Mouse (Mus musculus) embryonic stem cell, embryonic (primary cell): Measurements from ENCODE around the gene Col6a4.

Experiments
- CTCF ChIA-PET, 4 experiments: fragments of 300-600 bp in 2 of 4; fragments of 350-600 bp in 2 of 4; sonication (Branson Sonifier 250); formaldehyde crosslinking; loops; one replicate each; lab custom pipeline; 2022; ENCODE audit warnings: inconsistent platforms in 2 of 4; lab: Charles Lee
- POLR2A ChIA-PET, 4 experiments: fragments of 300-600 bp in 2 of 4; fragments of 350-600 bp in 2 of 4; sonication (Branson Sonifier 250); formaldehyde crosslinking; loops; one replicate each; lab custom pipeline; 2022; ENCODE audit warnings: antibody characterized with exemption in 4 of 4, inconsistent platforms in 1 of 4; lab: Charles Lee

Gene Col6a4

DNA sequence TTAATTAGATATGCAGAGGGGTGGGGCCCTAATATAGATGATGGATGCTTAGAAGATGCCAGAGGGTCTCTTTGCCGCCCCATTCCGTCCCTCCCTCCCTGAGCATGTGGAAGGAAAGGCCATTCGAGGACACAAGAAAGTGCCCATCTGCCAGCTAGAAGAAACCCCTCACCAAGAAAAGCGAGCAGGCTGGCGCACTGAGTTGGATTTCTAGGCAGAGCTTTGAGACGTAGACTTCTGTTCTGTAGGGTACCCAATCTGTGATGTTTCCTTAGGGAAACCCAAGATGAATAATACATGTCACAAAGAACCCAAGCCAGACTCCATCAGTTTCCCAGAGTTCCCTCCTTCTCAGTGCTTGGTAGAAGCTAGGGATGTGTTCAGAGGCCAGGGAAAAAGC is 107.1 kb downstream of the Col6a4 start:
- ChIA-PET POLR2A (no interaction called here), CTCF (interaction anchor here in 2 of 4 experiments (0.9 to 2.2 kb wide), 2 partner anchors 13 to 296 kb away, joined by 3 to 14 read pairs; no protein-coding TSS in a partner anchor)

DNA sequence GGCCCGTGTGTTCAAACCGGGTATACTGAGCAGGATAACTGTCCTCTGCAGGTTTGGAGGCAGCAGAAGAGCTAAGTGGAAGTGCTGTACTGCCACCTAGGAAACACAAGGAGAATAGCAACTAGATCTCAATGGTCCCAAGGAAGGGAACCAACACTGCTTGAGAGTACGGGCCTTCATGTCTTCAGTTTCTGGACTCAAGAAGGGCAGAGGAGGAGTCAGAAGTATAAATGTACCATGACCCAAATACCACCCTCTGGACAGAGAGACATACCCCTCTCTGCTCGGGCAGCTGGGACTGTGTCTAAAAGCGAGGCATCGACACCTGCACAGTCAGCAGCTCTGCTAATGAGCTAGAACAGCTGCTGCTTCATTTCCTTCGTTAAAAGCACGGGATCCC is 108.5 kb downstream of the Col6a4 start:
- CTCF ChIA-PET: interaction anchor here in 3 of 4 experiments (0.6 to 2.2 kb wide), 9 partner anchors 16 to 1399 kb away, joined by 3 to 16 read pairs (median 3); no protein-coding TSS in a partner anchor
- POLR2A ChIA-PET: no interaction called here

DNA sequence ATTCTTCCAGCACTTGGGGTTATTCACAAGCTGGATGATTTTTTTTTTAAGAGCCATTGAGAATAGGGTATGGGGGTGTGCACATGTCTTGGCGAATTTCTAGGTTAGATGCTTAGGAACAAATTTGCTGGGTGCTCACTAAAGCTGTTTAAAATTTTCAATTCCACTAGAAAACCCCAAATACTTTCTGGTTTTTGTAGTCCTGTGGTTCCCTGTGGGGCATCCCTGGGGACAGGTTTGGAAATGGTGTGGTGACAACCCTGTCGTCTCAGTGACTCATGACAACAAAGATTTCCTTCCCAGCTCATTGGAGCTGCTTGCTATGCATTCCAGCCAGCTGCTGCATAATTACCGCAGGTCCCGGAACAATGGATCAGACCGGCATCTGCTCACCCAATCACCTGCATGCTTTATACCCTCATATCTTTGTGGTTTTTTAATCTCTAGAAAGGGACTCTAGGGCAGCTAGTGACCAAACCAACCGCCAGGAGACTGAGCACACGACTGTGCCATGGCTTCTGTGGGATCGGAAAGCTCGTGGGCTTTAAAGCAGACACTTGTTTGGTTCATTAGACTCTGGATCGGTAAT is 111.6 kb downstream of the Col6a4 start:
- ChIA-PET CTCF (interaction anchor here in 2 of 4 experiments (0.6 to 1.5 kb wide), 4 partner anchors 11 to 333 kb away, joined by 3 to 6 read pairs (median 3); no protein-coding TSS in a partner anchor), POLR2A (interaction anchor here in 2 of 4 experiments (0.6 to 1.3 kb wide), 4 partner anchors 15 to 227 kb away, joined by 3 to 5 read pairs (median 4); no protein-coding TSS in a partner anchor)

DNA sequence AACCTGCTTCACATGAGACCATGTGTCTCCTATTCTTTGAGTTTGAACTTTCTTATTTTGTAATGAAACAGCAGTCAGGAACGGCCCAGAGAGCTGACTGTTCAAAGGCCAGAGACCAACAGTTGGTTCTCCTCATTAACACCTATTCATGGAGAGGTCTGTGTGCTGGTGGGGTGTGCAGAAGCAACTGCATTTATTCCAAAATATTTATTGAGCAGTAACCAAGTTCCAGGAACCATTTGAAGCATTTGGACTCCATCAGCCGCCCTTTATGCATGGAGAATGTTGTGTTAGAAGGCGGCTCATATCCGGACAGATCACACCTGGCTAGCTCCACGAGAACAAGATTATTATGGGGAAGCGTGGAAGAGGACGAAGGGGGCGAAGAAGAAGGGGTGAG is 118.1 kb downstream of the Col6a4 start:
- ChIA-PET POLR2A (interaction anchor here in 2 of 4 experiments (0.6 kb wide), 2 partner anchors 10 to 791 kb away, joined by 6 read pairs; no protein-coding TSS in a partner anchor), CTCF (no interaction called here)

DNA sequence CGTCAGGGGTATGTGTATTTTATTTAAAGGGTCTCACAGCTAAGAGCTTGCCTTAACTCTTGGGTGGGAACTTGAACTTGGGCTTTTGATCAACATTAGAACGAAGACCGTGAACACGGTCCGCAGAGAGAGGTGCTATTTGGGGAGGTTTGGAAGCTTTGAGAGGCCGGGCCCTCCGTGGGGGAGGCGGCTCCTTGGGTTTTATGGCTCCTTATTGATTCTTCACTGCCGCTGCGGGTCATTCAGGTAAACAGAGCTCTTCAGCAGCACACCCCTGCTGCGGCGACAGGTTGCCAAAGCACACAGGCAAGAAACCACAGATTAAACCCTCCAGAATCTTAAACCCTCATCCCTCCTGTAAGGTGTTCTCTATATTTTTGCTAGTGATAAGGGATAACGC is 119.7 kb downstream of the Col6a4 start:
- CTCF ChIA-PET: interaction anchor here in 1 of 4 experiments (1.2 kb wide), 1 partner anchor 136 kb away, joined by 4 read pairs; no protein-coding TSS in a partner anchor

DNA sequence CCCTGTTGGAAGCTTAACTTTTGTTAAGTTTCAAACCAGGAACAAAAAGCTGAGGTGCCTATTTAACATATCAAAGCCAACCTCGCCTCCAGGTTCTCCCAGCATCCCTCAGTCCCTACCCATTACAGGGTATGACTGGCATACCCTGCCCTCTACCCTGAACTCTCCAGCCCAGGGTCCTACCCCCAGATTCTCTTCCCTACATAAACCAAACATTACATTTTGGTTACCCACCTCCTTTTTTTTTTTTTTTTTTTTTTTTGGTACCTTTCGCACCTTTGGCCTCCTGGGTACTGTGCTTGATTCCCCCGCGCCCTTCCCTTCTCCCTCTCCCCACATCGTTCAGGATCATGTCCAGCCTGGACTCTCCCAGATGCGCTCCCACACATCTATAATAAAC is 120.3 kb downstream of the Col6a4 start:
- POLR2A ChIA-PET: interaction anchor here in 2 of 4 experiments (1.6 to 2.0 kb wide), 2 partner anchors 8 to 482 kb away, joined by 4 to 8 read pairs; no protein-coding TSS in a partner anchor
- CTCF ChIA-PET: interaction anchor here in 2 of 4 experiments (0.6 to 1.3 kb wide), 2 partner anchors 14 to 1492 kb away, joined by 3 read pairs; no protein-coding TSS in a partner anchor

More for the DNA sequence above, 119.7 kb downstream of the Col6a4 start:
- POLR2A ChIA-PET: interaction anchor here in 3 of 4 experiments (0.6 to 2.0 kb wide), 4 partner anchors 9 to 482 kb away, joined by 3 to 8 read pairs (median 4); no protein-coding TSS in a partner anchor

DNA sequence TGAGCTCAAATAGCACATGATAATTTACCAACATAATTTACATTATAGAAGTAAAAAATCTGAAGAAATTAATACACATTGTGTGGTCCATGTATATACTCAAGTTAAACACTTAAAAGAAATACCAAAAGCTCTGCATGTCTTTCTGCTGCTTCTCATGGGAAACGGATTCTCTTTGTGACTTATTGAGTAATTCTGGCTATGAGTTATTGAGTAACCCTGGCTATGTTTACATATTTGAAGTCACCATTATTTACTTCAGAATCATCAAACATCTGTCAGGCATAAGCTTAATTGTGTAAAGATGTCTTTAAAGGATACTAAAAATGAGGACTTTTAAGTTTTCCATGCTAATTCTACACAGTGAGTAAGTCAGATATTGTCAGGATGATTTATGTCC is 122.8 kb downstream of the Col6a4 start:
- POLR2A ChIA-PET: interaction anchor here in 1 of 4 experiments (1.7 kb wide), 1 partner anchor 95 kb away, joined by 3 read pairs; no protein-coding TSS in a partner anchor

DNA sequence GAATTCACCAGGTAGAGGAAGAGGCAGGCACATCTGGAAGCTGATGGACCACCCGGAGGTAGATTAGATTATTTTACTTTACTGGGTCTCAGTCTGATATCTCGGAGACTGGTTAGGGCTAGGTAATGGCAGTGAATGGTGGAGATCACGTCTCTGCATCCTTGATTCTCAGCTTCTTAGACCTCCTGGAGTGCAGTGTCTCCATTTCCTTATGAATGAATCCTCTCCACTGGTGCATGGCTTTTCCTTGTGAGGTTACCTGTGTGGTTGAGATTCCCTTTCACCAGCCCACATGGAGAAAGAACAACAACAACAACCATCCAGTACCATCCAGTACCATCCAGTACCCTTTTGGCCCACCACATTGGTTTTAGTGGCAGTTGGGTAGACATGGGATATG is 124.6 kb downstream of the Col6a4 start:
- POLR2A ChIA-PET: interaction anchor here in 1 of 4 experiments (1.0 to 1.2 kb wide), 2 partner anchors 87 to 94 kb away, joined by 3 read pairs; no protein-coding TSS in a partner anchor
- CTCF ChIA-PET: interaction anchor here in 1 of 4 experiments (0.7 kb wide), 1 partner anchor 52 kb away, joined by 3 read pairs; no protein-coding TSS in a partner anchor

More for the DNA sequence above, 122.8 kb downstream of the Col6a4 start:
- CTCF ChIA-PET: interaction anchor here in 1 of 4 experiments (0.6 kb wide), 1 partner anchor 11 kb away, joined by 6 read pairs; no protein-coding TSS in a partner anchor

DNA sequence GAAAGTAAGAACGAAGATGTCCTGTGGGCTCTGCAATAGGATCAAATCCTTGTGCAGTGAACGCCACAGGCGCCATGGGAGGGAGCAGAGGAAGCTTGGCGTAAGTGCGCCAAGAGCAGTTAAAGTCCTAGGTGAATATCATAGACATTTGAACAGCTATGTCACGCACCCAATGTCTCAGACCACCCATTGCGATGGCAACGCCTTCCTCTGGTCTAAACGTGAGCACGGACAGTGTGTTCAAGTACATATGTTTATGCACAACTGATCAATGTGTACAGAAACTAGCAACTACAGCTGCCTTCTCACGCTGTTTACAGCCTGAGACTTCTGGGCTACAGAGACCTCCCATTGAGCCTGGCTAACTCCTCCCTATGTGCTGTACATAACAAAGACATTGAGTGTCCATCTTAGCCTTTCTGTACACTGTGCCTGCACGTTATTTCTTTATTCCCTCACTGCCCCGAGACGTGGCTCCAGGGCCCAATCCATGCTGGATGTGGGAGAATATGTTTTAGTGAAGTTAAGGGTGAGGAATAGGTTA is 125.2 kb downstream of the Col6a4 start:
- POLR2A ChIA-PET: interaction anchor here in 3 of 4 experiments (0.5 to 1.5 kb wide), 3 partner anchors 11 to 94 kb away, joined by 3 to 4 read pairs (median 4); partner anchors contain the start of gene Col6a5 (in 1 of the 3)
- CTCF ChIA-PET: interaction anchor here in 3 of 4 experiments (0.5 to 1.1 kb wide), 3 partner anchors 53 to 354 kb away, joined by 3 to 5 read pairs (median 3); no protein-coding TSS in a partner anchor

DNA sequence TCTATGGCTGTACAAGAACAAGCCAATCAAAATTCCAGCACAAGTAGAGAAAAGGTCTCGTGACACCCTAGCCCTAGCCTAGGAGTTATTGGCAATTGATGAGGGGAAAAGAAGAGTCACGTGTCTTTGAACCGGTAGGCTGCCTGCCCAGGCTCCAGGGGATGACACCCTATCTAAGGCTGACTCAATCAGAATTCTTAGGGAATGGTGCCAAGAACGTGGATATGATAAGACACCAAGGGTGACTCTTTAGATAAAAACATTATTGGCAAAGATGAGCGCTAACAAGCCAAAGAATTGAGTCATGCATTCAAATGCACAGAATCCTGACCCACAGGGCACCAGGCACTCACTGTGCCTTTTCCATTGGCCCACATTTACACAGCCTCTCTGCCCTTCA is 125.7 kb downstream of the Col6a4 start:
- ChIA-PET POLR2A (interaction anchor here in 2 of 4 experiments (0.7 to 1.5 kb wide), 4 partner anchors 9 to 93 kb away, joined by 3 to 4 read pairs (median 3); partner anchors contain the start of gene Col6a5 (in 1 of the 2)), CTCF (interaction anchor here in 2 of 4 experiments (0.5 to 1.1 kb wide), 2 partner anchors 277 to 354 kb away, joined by 3 to 5 read pairs; no protein-coding TSS in a partner anchor)

DNA sequence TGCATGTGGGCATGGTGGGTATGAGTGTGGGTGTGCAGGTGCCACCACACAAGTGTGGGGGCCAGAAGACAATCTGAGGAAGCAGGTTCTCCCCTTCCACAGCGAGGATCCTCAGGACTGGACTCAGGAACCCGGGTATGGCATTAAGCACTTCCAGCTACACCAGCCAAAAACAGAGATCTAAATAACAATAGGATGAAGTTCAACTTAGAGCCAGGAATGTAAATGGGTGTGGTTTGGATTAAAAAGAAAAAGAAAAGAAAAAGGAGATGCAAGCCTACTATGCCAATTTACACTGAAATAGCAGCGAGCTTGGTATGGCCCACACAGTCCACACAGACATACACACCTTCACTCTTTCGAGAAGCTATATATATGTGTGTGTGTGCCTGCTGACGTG is 128.6 kb downstream of the Col6a4 start:
- POLR2A ChIA-PET: interaction anchor here in 2 of 4 experiments (1.2 to 1.3 kb wide), 2 partner anchors 9 to 13 kb away, joined by 3 to 8 read pairs; no protein-coding TSS in a partner anchor
- CTCF ChIA-PET: interaction anchor here in 1 of 4 experiments (1.1 kb wide), 1 partner anchor 145 kb away, joined by 4 read pairs; no protein-coding TSS in a partner anchor

DNA sequence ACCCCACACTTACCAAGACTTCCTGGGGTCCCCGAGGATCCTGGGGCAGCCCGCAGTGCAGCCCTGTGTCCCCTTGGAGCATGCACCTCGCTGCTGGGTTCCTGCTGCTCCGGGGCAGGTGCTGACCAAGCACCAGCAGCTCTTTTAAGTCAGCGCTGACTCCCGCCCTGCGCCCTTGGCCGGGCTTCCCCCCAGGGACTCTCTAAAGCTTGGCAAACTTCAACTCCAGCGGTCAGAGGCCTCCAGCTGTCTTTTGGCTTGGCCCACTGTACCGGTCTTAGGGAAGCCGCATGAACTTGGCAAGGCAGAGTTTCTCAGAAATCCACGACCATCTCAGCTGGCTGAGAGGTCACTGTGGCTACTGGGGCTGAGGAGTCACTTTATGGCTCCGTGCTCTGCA is 136.1 kb downstream of the Col6a4 start, which contains the start of gene Col6a5:
Col6a5 (minus strand) TSS at position 111 of the 400 bp plus-strand sequence.
- POLR2A ChIA-PET: interaction anchor here in 1 of 4 experiments (0.7 kb wide), 1 partner anchor 10 kb away, joined by 4 read pairs; no protein-coding TSS in a partner anchor
- CTCF ChIA-PET: interaction anchor here in 2 of 4 experiments (0.7 to 1.5 kb wide), 3 partner anchors 103 to 343 kb away, joined by 3 to 5 read pairs (median 3); no protein-coding TSS in a partner anchor

DNA sequence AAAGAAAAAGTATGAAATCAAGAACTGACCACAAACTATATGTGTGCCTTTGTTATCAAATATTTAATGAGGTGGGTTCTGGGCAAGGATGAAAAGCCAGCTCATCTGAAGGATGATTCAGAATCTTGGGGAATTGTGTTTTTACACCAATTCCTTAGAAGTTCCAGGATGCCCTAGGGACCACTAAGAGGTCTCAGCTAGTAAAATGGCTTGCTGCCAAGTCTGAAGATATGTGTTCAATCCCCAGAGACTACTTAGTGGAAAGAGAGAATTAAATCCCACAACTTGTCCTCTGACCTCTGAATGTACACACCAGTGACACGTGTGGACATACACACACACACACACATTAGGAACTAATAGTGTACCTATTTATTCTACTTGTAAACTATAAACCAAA is 137.5 kb downstream of the Col6a4 start:
- CTCF ChIA-PET: interaction anchor here in 2 of 4 experiments (0.6 to 0.9 kb wide), 2 partner anchors 265 to 389 kb away, joined by 3 to 10 read pairs; no protein-coding TSS in a partner anchor
- POLR2A ChIA-PET: no interaction called here

DNA sequence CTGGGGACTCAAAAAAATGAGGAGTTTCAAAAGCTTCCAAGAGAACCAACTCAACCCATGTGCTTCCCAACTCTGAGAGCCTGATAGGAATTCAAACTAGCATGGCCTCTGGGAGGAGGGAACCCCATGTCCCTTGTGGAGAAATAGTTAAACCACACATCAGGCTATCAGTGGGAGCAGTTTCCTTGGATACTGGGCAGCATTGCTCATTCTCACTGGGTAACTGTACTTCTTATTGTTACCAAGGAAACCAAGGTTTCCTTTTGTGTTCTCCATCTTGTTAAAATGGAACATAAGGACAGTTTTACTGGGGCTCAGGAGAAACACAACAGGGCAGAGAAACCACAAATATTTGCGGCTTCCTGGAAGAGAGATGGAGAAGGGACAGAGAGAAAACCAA is 146.8 kb downstream of the Col6a4 start:
- POLR2A ChIA-PET: interaction anchor here in 1 of 4 experiments (0.6 kb wide), 1 partner anchor 35 kb away, joined by 3 read pairs; no protein-coding TSS in a partner anchor
- CTCF ChIA-PET: no interaction called here

DNA sequence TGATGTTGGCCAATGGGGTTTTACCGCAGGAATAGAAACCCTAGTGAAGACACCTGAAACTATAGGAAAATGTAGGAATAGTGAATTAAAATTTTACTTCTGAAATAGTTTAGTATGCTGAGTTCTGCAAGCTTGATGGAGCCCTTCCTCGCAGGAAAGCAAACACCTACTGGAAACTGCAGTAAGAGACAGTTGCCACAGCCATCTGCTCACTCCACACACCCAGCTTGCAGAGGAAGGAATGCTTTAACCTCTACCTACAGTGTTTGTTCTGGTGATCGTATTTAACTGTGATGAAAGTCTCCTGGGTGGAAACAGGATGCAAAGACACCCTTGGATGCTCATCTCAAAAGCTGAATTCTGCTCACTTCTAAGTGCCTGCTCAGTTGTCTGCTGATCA is 149.0 kb downstream of the Col6a4 start:
- ChIA-PET CTCF (no interaction called here), POLR2A (no interaction called here)
